Mouse (Mus musculus) cerebellum, postnatal 36 days (tissue): ENCODE measurements around the gene Nomo1.

Experiments used
- DNase-seq, 2 experiments: peaks; one replicate each; pipeline ENCODE4 v3.0.0; 2021 to 2022; ENCODE audit warnings: mixed read lengths in 2 of 2

Gene Nomo1

DNA sequence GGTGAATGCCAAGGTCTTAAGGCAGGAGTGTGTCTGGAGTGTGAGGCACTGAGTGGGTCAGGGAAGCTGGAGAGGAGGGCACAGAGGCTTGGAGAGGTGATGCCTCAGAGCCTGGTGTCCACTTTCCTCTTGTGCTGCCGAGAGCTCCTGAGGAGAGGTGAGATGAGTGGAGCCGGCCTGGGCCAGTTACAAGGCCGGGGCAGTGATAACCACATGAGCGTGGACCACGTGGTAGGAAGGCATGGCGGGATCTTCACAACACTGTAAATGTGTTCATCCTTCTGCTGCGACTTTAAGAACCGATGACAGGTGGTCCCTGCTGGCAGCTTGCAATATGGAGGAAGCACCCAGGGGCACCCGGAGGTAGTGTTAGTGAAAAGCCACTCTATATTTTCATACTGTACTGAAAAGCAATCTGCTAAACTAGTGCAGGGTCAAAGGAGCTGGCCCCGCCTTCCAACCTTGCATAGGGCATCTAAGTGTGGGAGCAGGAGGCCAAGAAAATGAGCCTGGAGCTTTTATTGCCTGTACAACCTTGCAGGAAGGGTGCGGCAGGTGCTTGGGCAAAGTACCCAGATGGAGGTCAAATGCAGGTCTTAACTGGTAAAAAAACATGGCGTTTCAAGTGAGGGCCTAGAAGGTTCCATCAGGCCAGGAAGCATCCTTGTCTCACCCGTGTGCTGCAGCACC is 14.5 kb downstream of the Nomo1 start:
- DNase-seq = no peak

DNA sequence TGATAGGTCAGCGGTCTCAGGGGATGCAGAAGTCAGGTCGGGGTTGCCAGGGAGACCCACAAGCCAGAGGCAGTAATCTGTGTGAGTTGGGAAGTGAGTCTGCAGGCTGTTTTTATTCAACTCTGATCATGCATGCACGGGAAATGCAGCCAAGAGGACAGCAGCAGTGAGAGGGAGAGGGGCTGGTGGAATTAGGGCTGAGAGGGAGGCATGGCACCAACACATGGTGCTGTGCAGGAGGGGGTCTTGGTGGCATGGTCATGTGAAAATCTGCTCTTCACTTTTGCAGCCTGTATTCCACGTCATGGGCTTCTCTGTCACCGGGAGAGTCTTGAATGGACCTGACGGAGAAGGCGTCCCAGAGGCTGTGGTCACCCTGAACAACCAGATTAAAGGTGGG is 16.5 kb downstream of the Nomo1 start:
- no peak for DNase-seq

DNA sequence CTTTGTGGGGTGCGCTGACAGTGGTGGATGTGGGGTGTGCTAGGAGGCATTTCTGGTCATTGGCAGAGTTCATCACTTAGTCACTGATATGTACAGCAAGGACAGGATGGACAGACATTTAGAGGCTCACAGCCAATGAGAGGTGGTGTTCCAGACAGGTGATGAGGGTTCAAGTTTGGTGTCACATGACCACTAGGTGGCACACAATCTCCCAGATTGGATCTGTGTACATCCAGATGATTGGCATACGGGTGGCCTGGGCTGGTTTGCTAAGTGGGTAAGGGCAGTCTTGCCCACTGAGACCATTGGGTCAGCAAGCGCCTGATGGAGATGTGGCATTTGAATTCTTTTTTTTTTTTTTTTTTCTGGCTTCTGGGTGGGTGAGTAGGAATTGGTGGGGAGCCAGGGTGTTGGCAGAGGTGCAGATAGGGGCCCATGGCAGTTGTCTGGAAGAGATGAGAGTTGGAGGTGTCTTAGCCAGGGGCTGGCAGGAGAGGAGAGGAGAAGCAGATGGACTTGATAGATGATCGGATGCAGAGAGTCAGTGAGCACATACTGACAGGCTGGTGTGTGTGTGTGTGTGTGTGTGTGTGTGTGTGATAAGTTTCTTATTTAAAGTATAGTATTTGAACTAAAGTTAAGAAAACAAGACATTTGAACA is 18.8 kb downstream of the Nomo1 start:
- peak; percentile 20 to 28 for DNase-seq

DNA sequence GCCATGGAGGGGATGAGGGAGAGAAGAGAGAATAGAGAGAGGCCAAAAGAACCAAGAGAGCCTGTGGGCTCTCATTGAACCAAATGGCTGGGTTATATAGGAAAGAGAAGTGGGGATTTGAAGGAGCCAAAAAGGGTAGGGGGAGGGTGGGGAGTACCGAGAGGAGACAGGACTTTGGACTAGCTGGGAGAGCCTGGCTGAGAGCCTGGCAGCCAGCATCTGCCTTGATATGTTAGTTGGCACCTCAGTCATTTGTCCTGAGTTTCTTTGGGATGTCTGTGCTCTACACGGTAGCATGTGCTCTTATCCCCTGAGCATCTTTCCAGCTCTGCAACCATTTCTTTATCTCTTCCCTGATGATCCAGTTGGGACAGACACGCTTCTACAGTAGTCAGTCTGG is 20.1 kb downstream of the Nomo1 start:
- no peak for DNase-seq

DNA sequence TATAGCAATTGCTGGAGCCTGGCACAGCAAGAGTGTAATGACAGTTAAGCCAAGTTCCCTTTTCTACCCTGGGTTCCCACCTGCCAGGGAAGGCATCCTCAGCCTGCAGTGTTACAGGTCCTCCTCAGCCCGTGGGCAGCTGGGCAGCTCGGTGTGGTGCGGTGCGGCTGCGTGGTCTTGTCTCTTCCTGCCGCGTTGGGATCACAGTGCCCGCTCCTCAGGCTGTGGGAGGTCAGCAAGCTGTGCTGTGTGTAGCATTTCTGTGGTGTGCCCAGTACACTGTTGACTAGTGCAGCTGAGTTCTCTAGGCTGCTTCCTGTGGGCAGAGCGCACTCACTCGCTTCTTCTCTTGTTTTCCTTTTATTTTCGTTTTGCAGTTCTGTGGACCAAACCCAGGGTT is 25.4 kb downstream of the Nomo1 start:
- DNase-seq = no peak

DNA sequence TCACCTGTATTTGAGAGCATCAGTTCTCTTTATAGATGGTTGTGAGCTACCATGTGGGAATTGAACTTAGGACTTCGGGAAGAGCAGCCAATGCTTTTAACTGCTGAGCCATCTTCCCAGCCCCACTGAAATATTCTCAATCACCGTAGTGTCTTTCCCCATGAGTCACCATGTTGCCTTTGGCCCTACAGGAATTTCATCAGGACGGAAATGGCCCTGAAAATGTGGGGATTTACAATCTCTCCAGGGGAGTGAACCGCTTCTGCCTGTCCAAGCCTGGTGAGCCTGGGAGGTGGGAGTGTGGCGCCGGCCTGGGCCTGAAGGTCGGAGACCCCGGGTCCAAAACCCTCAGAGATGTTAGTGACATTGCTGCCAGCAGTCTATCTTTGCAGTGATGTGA is 27.2 kb downstream of the Nomo1 start:
- no peak for DNase-seq

DNA sequence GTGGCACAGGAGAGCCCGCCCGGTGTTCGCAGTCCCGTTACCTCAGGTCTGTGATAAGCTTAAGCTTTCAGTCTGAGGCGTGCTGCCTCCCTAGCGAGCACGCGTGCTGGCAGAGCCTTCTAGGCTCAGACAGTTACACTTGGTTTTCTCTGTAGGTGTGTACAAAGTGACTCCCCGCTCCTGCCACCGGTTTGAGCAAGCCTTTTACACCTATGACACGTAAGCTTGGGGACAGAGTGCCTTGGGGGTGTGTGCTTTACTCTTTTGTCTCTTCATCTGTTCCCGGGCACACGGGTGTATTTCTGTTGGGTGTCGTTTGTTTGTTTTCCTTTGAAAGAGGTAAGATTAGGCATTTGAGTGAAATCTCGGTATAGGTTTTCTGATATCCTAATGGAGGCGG is 28.1 kb downstream of the Nomo1 start:
- DNase-seq = no peak

DNA sequence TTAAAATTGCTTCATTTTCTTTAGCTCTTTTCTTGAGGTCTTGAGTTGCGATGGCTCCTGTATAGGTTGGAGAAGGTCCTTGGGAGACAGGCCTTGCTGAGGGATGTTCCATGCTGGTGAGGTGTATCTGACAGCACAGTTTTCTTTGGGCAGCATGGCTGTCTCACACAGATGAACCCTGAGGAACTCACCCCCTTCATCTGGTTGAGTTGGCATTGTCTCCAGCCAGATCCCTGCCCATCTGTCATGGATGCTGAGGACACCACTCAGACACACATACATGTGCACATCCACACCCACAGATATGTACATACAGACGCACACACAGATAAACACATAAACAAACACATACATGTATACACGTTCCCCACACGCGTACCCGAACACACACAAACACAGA is 29.8 kb downstream of the Nomo1 start:
- no peak for DNase-seq

DNA sequence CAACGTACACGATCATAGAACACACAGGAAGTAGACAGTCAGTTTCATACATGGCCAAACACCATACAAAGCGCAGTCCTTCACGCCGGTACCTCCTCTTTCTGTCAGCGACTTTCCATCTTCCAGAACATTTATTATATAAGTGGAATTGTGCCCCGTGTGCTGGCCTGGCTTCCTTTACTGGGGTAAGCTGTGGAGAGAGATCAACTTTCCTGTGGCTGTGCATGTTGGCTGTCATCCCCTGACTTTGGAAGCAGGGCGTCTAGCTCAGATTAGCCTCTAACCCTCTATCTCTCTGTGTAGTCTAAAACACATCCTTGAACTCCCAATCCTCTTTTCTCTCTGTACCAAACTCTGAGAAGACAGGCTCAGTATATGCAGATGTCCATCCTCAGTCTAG is 35.3 kb downstream of the Nomo1 start:
- no peak for DNase-seq

DNA sequence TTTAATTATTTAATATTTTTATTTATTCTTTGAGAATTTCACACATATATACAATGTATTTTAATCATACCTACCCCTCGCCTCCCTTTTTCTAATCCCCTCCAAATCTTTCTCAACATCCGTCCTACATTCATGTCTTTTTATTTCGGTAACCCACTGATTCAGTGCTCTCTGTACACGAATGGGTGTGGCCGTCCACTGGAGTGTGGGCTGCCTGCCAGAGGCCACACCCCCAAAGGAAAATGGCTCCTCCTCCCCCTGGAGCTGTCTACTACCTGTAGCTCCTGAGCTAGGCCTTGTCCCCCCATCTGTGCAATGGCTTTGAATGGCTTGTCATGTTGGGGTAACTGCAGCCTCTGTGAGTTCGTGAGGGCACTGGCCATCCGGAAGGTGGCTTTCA is 43.3 kb downstream of the Nomo1 start:
- DNase-seq = no peak

DNA sequence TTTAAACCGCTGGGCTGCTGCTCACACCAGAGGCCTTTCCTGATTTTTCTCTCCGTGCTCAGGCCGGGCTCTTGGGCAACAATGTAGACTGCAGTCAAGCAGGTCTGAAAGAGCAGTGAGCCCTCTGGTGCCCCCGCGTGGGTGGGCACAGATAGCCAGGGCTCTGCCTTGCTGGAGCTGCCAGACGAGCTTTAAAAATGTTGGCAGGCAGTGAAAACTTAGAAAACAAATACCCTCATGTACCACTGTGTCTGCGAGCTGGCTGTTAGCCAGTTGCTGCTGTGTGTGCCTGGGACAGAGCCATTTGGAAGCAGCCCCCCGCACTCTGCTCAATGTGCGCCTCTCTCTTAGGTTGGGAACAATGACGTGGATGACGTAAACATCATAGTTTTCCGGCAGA is 44.2 kb downstream of the Nomo1 start:
- no peak for DNase-seq

DNA sequence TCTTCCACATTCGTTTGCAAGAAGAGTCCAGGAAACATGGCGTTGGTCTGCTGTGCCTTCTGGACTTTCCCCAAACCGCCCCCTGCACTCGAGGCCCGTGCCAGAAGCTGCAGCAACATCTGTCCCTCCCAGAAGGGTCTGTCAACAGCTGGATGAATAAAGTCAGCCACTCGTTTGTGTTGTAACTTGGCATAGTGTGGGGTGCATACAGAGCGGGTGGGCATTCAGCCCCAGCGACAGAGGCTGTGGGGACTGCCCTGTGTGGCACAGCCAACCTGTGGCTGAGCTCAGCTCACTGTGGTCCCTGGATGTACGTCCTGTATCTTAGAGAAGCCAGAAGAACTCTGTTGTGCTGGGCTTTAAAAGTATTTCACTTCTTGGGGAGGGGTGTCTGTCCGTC is 50.5 kb downstream of the Nomo1 start:
- no peak for DNase-seq

DNA sequence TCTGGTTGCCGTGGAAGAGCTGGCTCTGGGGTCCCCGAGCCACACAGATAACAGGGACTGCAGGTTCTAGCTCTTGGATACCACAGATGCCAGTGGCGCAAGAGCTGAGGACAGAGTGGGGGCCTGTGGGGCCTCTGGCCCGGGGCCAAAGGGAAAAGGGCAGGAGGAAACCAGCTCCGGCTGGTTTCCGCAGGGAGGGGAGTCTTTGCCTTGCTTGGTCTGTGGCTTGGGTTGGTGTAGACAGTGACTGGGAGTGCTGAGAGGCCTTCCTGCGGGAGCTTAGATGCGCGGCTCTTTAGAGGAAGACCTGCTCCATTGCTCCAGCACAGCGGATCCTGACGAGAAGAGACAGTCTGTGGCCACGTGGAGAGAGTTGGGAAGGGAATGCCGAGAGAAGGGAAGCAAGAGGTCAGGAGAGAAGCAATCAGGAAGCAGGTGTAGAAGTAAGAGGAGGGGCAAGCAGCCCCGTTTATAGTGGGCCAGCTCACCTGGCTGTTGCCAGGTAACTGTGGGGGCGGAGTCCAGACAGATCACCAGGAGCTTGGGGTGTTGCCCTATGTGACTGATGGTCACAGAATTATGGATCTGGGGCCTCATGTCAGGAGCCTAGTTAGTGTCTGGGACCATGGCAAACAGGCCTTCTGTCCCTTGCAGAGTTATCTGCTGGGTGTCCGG is 51.5 kb downstream of the Nomo1 start:
- no peak for DNase-seq

DNA sequence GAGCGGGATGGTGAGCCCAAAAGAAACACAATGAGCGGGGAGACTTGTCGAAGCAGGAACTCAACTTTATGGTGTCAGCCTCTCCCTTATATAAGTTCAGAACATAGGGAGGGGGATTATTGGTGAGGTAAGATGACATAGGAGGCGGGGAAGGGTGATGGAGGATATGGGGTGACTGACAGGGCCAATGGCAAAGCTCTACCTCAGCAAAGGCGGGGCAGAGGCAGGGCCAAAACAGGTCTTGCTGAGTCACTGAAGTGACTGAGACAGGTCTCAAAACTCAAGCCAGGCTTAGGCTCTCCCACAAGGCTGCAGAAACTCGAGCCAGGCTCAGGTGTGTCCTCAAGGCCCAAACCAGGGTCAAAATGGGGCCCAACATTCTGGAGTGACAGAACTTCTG is 52.9 kb downstream of the Nomo1 start:
- no peak for DNase-seq

DNA sequence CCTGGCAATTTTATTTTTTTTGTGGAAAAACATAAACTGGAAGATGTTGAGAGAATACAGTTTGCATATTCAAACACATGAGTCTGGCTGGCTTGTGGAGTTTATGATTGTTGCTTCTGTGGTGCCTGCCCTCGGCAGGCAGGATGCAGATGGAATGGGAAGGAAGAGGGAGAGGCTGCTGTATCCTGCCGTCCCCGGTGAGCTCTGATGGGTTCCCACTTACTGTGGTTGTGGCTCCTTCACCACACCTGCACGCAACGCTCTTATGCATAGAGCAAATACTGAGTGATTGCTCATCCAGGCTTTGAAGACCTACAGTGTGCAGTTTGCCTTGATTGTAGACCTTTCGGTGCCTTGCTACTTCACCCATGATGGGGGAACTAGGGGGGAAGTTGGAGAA is 54.7 kb downstream of the Nomo1 start:
- no peak for DNase-seq

DNA sequence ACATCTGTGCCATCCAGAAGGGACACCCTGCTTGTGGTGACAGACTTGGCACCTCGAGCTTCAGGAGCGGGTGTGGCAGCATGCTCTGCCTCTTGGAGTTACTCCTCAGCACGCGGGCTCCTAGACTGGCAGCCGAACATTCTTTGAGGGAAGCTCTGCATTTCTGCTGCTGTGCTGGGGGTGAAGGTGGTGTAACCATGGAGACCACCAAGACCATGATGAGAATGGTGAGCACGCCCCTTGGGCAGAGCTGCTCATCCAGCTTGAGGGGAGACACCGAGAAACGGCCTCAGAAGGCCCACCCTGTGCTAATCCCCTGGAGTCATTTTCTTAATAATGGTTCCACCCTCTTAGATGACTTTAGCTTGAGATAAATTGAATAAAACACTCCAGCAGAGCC is 59.3 kb downstream of the Nomo1 start:
- DNase-seq = no peak

DNA sequence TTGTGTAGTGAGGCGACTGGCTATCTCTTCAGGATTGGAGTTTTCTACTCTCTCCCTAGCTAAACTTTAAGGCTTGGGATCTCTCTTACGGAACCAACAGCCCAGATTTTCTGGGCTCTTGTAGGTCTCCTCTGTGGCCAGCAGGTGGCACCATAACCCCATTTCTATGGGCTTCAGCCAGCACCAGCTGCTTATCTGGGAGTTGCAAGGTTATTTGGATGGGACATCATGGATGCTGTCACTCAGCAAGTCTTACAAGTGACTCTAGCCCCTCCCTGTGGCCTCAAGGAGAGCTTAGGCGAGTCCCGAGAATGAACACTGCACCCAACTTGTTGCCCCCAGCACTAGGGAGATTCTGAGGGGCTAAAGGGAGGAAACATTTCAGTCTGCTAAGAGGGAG is 62.6 kb downstream of the Nomo1 start:
- peak; percentile 75 to 78 for DNase-seq

DNA sequence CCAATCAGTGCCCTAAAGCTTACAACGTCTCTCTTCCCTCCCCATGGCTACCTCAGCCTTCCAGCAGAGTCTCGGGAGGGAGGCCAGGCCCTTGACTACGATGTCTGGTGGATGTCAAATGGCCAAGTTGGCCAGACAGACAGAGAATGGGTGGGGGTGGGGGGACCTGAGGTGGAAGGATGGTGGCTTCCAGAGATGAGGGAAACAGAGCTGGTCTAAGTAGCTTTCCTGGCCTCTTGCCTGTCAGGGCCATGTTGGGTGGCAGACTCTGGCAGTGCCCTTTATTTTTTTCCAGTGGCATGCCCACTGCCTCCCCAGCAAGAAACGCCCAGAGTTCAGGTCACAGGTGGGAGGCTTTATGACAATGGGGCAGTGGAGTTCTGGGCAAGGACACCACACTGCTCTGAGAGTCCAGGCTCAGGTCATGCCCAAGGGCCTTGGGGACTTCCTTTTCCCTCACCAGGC is 63.9 kb downstream of the Nomo1 start:
- peak in 1 of 2 experiments; percentile 38 for DNase-seq

DNA sequence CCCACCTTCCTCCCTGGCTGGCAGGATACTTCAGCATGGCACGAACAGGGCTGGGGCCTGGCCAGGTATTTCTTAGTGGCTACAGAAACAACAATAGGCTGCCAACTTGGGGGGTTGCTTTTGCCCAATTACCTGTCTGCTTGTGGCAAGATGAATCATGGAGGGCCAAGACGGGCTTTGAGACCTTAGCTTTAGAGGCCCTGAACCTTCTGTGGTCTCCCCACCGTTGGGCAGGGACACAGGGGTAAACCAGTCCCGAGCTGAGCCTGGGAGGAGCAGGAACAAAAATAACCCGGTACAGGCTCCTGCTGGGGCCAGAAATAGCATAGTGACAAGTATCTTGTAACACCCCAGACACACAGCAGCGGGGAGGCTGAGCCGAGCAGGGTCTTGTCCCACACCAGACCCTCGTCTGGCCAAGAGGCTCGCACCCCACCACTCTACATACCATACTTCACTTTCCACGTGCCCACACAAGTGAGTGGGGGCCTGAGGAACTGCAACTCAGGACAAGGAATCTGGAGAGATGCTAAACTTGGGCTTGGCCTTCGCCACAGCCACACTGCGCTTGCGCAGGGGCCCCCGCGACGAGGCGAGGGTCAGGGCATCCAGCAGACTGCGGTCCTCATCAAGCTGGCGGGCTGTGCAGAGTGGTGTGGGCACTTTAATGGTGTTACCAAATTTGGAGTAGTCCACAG is 64.9 kb downstream of the Nomo1 start:
- peak; percentile 62 to 70 for DNase-seq

DNA sequence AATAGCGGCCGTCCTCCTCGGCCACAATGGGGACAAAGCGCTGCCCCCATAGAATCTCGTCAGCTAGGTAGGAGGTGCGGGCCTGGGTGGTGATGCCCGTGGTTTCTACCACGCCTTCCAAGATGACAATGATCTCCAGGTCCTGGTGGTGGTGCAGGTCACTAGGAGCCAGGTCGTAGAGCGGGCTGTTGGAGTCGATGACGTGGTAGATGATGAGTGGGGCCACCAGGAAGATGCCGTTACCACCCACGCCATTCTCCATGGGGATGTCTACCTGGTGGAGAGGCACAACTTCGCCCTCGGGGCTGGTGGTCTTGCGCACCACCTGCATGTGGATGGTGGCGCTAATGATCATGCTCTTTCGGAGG is 65.4 kb downstream of the Nomo1 start:
- no peak for DNase-seq

DNA sequence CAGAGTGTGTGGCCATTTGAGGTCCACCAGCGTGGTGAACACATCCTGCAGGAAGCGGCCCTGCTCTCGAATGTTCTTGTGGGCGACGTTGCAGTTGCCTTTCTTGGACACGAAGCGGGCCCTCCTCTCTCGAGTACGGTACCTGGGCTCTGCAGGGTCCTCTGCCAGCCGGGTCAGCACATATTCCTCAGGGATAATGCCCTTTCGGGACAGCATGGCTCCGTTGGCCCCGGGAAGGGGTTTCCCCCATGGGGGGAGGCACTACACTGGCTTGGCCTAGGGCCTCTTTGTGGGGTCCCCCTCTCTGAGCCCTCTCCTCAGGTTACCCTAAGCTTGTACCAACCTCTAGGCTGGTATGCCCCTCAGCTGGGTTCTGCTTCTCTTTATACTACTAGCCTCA is 66.2 kb downstream of the Nomo1 start:
- DNase-seq = peak; percentile 31 to 41

DNA sequence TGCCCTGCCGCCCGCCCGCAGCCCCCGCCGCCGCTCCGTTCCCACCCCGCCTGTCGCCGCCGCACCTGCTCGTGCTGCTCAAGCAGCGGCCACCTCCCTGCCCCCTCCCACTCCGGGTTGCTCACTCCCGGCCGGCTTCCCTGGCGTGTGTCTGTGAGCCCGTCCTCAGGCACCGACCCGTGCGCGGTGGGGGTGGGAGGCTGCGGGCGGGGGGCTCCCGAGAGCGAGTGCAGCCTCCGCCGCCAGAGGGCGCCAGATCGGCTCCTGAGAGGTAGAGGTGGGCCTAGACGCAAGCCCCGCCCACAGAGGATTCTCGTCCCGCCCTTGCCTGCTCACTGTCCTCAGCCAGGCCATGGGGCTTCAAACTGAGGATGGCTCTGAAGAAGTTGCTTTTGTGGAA is 67.1 kb downstream of the Nomo1 start, which contains the start of gene Kcnj11:
Gene Kcnj11 (minus strand): TSS at position 202 of the 400 bp plus-strand sequence.
- peak; percentile 90 to 93 for DNase-seq

DNA sequence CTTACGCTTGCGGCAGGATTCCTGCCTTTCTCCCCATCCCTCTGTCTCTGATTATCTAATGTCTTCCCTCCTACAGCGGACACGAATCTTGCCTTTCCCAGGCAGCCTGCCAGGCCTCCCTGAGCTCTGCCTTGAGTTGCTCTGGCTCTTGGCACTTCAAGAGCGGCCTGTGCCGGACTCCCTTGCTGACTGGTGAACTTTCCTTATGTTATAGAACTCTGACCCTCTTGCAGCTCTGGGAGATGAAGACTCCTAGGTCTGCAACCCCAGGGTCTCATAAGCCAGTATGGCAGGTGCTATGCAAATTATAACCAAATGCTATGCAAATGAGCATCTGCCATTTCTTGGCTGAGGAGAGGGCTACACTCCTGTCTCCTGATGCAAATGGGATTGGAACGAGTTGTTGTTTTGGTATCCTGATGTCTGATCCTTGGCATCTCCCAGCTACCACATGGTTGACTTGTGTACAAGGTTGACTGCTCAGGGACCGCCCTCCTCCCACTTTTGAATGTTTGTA is 69.6 kb downstream of the Nomo1 start:
- peak; percentile 61 to 64 for DNase-seq
